Mouse (Mus musculus) heart, adult 2 months (tissue): ENCODE results near the gene Actn4. TPM values are rescaled to one million over a fixed set of nuclear protein-coding genes. Genes with fewer than 3 reads are reported as not detected.

Experiments used
- DNase-seq, 2 experiments: peaks; one replicate each; pipeline ENCODE4 v3.0.0; 2021
- H3K27ac ChIP-seq: fragments of 200-600 bp; 2 replicates; pipeline ENCODE4 v1.8.1; 2022
- H3K27me3 ChIP-seq: fragments of 200-500 bp; 2 replicates; pipeline ENCODE4 v1.6.1; 2012; ENCODE audit warnings: mild to moderate bottlenecking, low read length, inconsistent platforms, mixed read lengths; ENCODE audit not compliant: control insufficient read depth, insufficient read depth
- H3K36me3 ChIP-seq: fragments of 200-500 bp; 2 replicates; pipeline ENCODE4 v1.6.1; 2012; ENCODE audit warnings: low read length, inconsistent platforms; ENCODE audit not compliant: control insufficient read depth, insufficient read depth
- H3K4me1 ChIP-seq: fragments of 200-500 bp; 2 replicates; pipeline ENCODE4 v1.6.1; 2011; ENCODE audit warnings: low read length; ENCODE audit not compliant: control insufficient read depth, insufficient read depth
- H3K4me3 ChIP-seq: fragments of 200-600 bp; 2 replicates; pipeline ENCODE4 v1.8.1; 2022
- H3K79me2 ChIP-seq: fragments of 200-500 bp; replicated peaks from 2 replicates; pipeline ENCODE4 v1.6.1; 2012; ENCODE audit warnings: mild to moderate bottlenecking, inconsistent platforms, low read length, moderate library complexity, mixed read lengths; ENCODE audit not compliant: control insufficient read depth, insufficient read depth
- H3K9ac ChIP-seq: fragments of 200-500 bp; 2 replicates; pipeline ENCODE4 v1.6.1; 2012; ENCODE audit warnings: low read depth, mild to moderate bottlenecking, control low read depth, inconsistent platforms, low read length, mixed read lengths
- CTCF ChIP-seq: fragments of 200-600 bp; IDR thresholded peaks from 2 replicates; pipeline ENCODE4 v1.8.1; 2022; ENCODE audit warnings: antibody characterized with exemption, mild to moderate bottlenecking, moderate library complexity
- EP300 ChIP-seq: fragments of 200-500 bp; IDR thresholded peaks from 2 replicates; pipeline ENCODE4 v1.6.1; 2011; ENCODE audit warnings: low read depth, low read length, control low read depth; ENCODE audit not compliant: insufficient read depth
- POLR2A ChIP-seq: fragments of 200-500 bp; IDR thresholded peaks from 2 replicates; pipeline ENCODE4 v1.6.1; 2011; ENCODE audit warnings: mild to moderate bottlenecking, low read depth, low read length, control low read depth; ENCODE audit not compliant: insufficient read depth
- WGBS: fragments of 180-500 bp; shearing (Covaris S2); methylation state at CpG from one replicate; pipeline ENCODE4 v1.1.7; 2018; 5-methylcytosine and 5-hydroxymethylcytosine counted together
- intact Hi-C: fragments of 180-260 bp; cut with DNase I; formaldehyde crosslinking; loops from one replicate; pipeline ENCODE4 v1.15.1; 2025
- polyA plus RNA-seq: library from polyadenylated mRNA; depleted of rRNA; stranded (reverse); fragments of >200 nt; gene quantifications from 2 replicates; pipeline ENCODE4 v1.2.3, GENCODE M21; 2012
- total RNA-seq, 2 experiments: library from RNA; stranded (reverse); gene quantifications; 2 replicates each; pipeline ENCODE4 v1.2.3; 2021

Gene Actn4
- total and polyA plus RNA-seq, 3 experiments, result 66.1 to 123 (median 85.7) TPM

DNA sequence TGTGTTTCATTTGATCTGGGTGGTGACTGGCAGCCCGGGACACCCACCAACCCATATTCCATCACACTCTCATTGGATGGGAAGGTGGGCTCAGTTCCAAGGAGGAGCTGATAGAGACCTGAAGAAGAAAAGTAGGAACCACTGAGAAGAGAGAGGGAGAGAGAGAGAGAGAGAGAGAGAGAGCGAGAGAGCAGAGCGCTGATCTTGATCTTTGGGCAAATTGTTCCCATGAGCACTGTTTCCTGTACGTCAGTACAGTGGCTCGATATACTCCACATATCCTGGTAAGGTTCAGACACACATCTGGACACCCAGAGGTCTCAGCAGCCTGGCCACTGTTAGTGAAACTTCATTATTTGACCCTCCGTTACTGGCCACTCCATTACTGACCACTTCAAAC lies 98.6 kb downstream of the Actn4 start, which contains the start of gene Lgals7:
TSS of gene Lgals7 (plus strand) at position 314 of the 400 bp plus-strand sequence.
- H3K79me2 ChIP-seq, result no peaks in the 10 kb centered on the region
- no peak within 1 kb of the TSS for H3K4me3 ChIP-seq
- H3K36me3 ChIP-seq, result no peaks in the 10 kb centered on the region
- TF ChIP-seq POLR2A (no peak), EP300 (no peak), CTCF (no peak)
- no peaks in the 10 kb centered on the region for H3K27me3 ChIP-seq
- no peak within 1 kb of the TSS for H3K27ac ChIP-seq
- intact Hi-C loops, result no loop called here
- H3K4me1 ChIP-seq, result peaks cover 4% of the 10 kb centered on the region
- WGBS, result 67% methylated on average over 6 of the region's 6 CpGs
- H3K9ac ChIP-seq, result no peak within 1 kb of the TSS
- DNase-seq, result no peak

DNA sequence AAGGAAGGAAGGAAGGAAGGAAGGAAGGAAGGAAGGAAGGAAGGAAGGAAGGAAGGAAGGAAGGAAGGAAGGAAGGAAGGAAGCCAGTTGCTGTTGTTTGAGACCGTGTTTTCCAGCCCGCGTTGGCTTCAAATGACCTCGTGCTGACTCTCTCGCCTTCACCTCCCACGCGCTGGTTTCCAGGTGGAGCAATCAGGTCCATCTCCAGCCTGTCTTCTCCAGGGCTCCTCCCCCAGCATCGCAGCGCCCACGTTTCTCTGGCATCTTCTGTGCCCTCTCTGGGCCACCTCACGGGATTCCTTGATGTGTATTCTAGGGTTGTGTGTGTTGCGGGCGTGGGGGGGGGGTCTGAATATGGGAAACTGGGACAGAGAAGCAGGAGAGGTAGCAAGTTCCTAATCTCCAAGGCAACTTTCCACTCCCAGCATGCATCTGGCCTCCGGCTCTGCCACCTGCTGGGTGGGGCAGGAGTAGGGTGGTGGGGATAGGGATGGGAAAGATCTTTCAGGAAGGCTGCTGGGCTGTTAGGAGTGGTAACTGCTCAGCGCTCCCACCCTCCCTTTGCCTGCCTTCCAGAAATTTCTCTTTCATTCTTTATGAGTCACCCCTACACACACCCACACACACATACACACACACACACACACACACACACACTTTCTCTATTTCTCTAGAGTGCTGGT lies 99.2 kb downstream of the Actn4 start:
- no peaks in the 10 kb centered on the region for H3K27me3 ChIP-seq
- no peak overlapping the region for H3K4me3 ChIP-seq
- no peaks in the 10 kb centered on the region for H3K79me2 ChIP-seq
- no peaks in the 10 kb centered on the region for H3K36me3 ChIP-seq
- 72% methylated on average over 15 of the region's 15 CpGs for WGBS
- H3K9ac ChIP-seq, result no peak overlapping the region
- H3K4me1 ChIP-seq, result peaks cover 4% of the 10 kb centered on the region
- intact Hi-C loops, result no loop called here
- TF ChIP-seq POLR2A (no peak), CTCF (no peak), EP300 (no peak)
- H3K27ac ChIP-seq, result no peak overlapping the region
- peak in 1 of 2 experiments; percentile 14 for DNase-seq

DNA sequence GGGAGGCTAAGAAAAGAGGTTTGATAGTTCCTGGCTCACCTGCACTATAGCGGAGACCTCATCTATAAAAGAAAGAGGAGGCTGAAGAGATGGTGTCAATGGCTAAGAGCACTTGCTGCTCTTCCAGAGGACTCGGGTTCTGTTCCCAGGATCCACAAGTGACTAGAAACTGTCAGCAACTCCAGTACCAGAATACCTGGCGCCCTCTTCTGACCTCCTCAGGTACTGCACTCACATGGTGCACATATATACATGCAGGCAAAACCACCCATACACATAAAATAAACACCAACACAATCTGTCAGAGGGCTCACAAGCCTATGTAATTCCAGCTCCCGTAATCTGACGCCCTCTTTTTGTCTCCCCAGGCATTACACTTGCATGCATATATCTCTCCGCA lies 101.2 kb downstream of the Actn4 start:
- Histone ChIP-seq H3K9ac (no peak overlapping the region), H3K36me3 (no peaks in the 10 kb centered on the region), H3K27ac (no peak overlapping the region), H3K27me3 (no peaks in the 10 kb centered on the region), H3K79me2 (no peaks in the 10 kb centered on the region), H3K4me1 (no peaks in the 10 kb centered on the region), H3K4me3 (no peak overlapping the region)
- WGBS, result 84% methylated on average over 6 of the region's 6 CpGs
- peak; percentile 32 for TF ChIP-seq CTCF
- TF ChIP-seq EP300, result no peak
- TF ChIP-seq POLR2A, result no peak
- DNase-seq, result no peak
- intact Hi-C loops, result no loop called here

DNA sequence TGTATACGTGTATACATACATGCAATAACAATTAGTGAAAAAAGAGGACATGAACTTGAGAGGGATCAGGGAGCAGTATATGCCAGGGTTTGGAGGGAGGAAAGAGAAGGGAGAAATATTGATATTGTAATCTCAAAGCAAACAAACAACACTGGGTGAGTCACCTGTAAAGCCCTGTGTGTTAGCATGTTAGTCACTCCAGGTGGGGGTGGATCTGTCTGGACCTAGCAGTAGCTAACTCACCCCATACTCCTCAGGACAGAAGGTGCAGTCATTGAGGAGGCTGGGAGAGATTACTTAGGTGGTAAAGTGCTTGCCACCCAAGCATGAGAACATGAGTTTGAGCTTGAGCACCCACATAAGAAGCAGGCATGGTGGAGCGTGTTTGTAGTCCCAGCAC lies 102.2 kb downstream of the Actn4 start:
- TF ChIP-seq CTCF (no peak), POLR2A (no peak), EP300 (no peak)
- no peaks in the 10 kb centered on the region for H3K27me3 ChIP-seq
- DNase-seq, result no peak
- WGBS, result 80% methylated on average over 2 of the region's 2 CpGs
- H3K27ac ChIP-seq, result no peak overlapping the region
- no peaks in the 10 kb centered on the region for H3K79me2 ChIP-seq
- intact Hi-C loops, result no loop called here
- H3K4me1 ChIP-seq, result no peaks in the 10 kb centered on the region
- H3K4me3 ChIP-seq, result no peak overlapping the region
- no peak overlapping the region for H3K9ac ChIP-seq
- no peaks in the 10 kb centered on the region for H3K36me3 ChIP-seq

DNA sequence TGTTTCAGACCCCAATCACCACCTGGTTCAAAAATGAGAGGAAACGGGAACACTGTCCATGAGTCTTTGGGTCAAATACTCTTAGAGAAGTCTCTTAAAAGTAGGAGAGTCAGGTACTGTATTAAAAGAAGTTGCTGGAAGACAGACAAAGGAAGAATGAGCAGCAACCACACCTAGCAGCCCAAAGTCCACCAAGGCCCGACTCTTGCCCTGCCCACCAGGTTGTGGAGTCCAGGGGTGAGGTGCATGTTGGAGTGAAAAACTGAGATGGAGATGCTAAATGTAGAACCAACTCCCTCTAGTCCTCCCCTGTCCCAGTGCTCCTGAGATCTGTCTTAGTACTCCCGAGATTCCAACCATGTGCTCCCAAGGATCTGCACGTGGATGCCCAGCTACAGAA lies 111.5 kb downstream of the Actn4 start:
- no peak overlapping the region for H3K9ac ChIP-seq
- H3K79me2 ChIP-seq, result no peaks in the 10 kb centered on the region
- no peak overlapping the region for H3K27ac ChIP-seq
- intact Hi-C loops, result no loop called here
- no peak for DNase-seq
- no peaks in the 10 kb centered on the region; the same call in 1 of the 2 replicates for H3K4me1 ChIP-seq
- TF ChIP-seq EP300, result no peak
- no peak for TF ChIP-seq POLR2A
- 80% methylated on average over 4 of the region's 4 CpGs for WGBS
- H3K27me3 ChIP-seq, result no peaks in the 10 kb centered on the region
- H3K4me3 ChIP-seq, result no peak overlapping the region
- no peaks in the 10 kb centered on the region for H3K36me3 ChIP-seq

DNA sequence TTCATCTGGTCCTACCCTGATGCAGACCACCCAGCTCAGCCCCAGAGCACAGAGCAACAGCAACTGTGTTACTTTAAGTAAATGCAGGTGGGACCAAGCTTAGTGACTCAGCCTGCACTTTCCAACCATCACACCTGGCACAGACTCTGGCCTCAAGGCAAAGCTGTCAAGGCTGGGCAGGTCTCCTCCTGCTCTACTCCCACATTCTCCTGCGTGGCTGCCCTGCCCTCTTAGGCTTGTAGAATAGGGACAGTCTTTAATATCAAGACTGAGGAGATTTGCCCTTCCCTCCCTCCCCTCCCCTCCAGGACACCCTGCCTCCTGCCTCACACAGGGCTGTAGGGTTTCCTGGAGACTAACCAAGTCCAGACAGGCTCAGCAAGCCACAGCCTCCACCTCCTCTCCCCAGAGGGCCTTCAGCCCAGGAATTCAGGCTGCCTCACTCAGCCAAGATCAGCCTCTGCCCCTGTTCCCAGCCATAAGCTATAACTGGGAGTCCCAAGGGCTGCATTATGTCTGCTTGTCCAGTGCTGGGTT lies 112.4 kb downstream of the Actn4 start:
- 7% methylated on average over 1 of the region's 1 CpGs for WGBS
- H3K4me3 ChIP-seq, result no peak overlapping the region
- no peak overlapping the region for H3K27ac ChIP-seq
- H3K36me3 ChIP-seq, result no peaks in the 10 kb centered on the region
- no peaks in the 10 kb centered on the region for H3K27me3 ChIP-seq
- H3K9ac ChIP-seq, result no peak overlapping the region
- no peaks in the 10 kb centered on the region for H3K79me2 ChIP-seq
- no peaks in the 10 kb centered on the region; the same call in 1 of the 2 replicates for H3K4me1 ChIP-seq
- TF ChIP-seq EP300 (no peak), CTCF (no peak), POLR2A (no peak)
- peak in 1 of 2 experiments; percentile 18 for DNase-seq
- intact Hi-C loops, result no loop called here
